Mouse (Mus musculus) kidney, adult 9 months (tissue): ENCODE measurements around the gene Defb3.
"Not testable (repeated sequence)": the region's sequence is repeated elsewhere in the genome, so short reads cannot be mapped to it uniquely, and the experiment has no call there.

Experiments
- DNase-seq: peaks from one replicate; pipeline ENCODE4 v3.0.0; 2022

The Defb3 gene

DNA sequence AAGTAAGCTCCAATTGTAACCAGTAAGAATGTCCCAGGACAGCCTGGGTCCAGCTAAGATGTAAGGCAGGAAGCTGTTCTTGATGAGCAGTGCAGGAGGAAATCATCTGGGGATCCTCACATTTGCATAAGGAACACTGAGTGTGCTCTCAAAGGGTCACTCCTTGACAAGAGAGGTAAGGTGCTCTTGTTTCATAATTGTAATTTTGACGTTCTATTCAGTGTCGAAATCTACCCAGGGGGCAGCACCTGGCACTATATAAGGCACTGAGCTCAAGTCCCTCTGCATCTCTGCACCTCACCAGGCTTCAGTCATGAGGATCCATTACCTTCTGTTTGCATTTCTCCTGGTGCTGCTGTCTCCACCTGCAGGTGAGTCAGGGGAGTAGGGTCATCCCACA lies at the start of gene Defb3:
Gene Defb3 (plus strand): TSS at position 301 of the 400 bp plus-strand sequence.
- DNase-seq, result not testable (repeated sequence)

DNA sequence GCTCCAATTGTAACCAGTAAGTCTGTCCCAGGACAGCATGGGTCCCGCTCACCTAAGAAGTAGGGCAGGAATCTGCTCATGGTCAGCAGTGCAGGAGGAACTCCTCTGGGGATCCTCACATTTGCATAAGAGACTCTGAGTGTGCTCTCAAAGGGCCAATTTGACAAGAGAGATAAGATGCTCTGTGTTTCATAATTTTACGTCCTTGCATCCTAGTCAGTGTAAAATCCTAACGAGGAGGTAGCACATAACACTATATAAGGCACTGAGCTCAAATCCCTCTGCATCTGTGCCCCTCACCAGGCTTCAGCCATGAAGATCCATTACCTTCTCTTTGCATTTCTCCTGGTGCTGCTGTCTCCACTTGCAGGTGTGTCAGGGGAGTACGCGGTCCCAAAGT lies 45.9 kb upstream of the Defb3 start, which contains the start of gene Defb5:
Gene Defb5 (plus strand): TSS at position 301 of the 400 bp plus-strand sequence.
- DNase-seq, result no peak

DNA sequence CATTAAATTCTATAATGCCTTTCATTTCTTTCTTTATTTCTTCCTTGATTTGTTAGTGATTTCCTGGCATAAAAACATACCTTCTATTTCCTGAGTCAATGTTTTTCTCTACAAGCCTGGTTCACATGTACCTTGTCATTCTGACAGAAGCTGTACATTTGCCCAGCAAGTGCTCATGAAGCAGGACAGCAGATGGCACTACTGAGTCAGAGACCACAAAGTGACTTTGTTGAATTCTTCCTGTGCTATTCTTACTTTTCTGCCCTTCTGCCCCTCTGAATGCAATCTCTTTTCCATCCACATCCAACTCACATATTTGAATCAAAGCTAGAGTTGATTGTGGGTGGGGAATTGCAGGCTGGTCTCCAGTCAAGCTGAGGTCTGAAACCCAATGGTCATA lies 35.0 kb upstream of the Defb3 start:
- no peak for DNase-seq

DNA sequence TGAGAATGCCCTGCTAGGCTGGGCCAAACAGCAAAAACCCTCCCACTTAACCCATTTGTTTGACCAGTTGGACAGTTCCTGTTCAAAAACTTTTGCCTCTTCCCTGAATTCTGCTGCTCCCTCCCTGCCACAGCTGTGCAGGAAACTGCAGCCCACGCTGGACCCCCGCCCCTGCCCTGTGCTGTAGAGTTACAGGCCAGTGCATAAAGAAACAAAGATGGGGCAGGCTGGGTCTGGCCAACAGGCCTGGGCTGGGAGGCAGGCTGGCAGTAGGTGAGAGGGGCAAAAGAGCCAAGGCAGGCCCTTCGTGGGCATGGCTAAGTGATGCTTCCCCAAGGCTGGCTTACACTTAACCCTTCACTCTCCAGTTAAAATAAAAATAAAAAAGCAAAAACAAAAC lies 33.5 kb upstream of the Defb3 start:
- no peak for DNase-seq

DNA sequence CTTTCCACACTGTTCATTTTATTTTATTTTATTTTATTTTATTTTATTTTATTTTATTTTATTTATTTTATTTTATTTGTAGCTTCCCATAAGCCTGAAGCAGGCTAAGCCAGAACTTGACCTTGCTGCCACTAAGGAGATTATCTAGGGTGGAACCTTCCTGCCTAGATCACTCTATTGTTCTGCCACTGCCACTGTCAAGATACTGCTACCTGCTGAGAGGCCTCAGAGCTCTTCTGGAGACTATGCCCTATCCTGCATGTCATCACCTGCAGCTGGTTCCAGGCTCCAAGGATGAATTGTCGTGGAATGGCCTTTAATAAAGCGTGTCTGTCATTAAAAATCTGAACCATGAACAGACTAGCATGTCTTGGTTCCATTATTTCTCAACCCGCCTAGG lies 5.2 kb downstream of the Defb3 start:
- not testable (repeated sequence) for DNase-seq

DNA sequence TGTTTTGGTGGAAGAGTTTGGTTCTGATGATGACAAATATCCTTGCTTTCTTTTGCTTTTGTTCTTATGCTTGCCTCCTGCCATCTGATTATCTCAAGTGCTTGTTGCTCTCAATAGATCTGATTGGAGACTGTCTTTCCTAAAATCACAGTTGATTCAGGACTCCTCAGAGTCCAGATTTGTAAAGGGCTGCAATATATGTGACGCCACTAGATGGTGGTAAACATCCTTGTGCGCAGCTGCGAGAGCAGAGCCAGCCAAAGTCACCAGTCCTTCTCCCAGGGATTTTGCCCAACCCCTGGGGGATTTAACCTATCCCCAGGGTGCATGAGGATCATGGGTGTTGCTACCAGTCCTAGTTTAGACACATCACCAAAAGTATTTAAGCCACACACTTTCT lies 38.7 kb downstream of the Defb3 start:
- peak; percentile 9 for DNase-seq
